Mouse (Mus musculus) R1 (cell line): ENCODE measurements at regions not wholly inside any gene's neighbourhood (a gene's known extent, or its start where the extent isn't known, plus 50 kb on each side); places are given as distances from the start of the nearest gene placed in this dataset.
"Not testable (repeated sequence)": the region's sequence is repeated elsewhere in the genome, so short reads cannot be mapped to it uniquely, and the experiment has no call there.

Experiments used
- DNase-seq: peaks from one replicate; pipeline ENCODE4 v3.0.0-alpha.2; 2018; ENCODE audit warnings: low read depth, low spot score

- no peak for DNase-seq
Observed at GRCm38 (mm10) chr6:68977959-68978358, 1442.4 kb upstream of the Tacstd2 start.

- DNase-seq, result peak; percentile 19
Observed at GRCm38 (mm10) chr6:68964012-68964411, 1428.4 kb upstream of the Tacstd2 start.

DNA sequence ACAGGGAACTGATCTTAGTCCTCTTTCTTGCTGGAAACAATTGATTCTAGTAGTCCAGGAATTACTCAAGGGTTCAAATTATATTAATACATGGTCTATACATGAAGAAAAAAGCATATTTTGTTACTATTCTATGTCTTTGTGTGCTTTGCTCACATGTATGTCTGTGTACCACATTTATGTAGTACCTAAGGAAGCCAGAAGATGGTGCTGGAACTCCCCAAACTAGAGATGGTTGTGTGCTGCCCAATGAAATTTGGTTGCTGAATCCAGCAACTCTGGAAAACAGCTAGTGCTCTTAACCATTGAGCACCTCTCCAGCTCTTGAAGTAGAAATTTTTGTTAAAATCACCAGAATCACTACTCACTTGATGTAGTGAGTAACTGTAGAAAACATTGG lies 1402.5 kb upstream of the Tacstd2 start:
- peak; percentile 31 for DNase-seq

- peak; percentile 36 for DNase-seq
Observed at GRCm38 (mm10) chr6:68931860-68932259, 1396.3 kb upstream of the Tacstd2 start.

DNA sequence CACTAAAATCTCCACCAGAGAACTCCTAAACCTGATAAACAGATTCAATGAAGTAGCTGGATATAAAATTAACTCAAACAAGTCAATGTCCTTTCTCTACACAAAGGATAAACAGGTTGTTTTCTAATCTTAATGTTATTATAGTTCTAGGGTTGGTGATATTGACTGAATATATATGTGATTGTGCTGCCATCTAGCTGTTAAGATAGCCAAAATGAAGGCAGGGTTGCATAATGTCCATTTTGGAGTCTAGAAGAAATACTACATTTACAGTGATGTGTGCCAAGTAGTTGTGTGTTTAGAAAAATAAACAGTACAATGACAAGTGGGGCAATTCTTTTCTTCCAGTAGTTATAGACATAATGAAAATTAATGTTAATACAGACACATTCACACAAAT lies 1379.9 kb upstream of the Tacstd2 start:
- DNase-seq, result peak; percentile 5

DNA sequence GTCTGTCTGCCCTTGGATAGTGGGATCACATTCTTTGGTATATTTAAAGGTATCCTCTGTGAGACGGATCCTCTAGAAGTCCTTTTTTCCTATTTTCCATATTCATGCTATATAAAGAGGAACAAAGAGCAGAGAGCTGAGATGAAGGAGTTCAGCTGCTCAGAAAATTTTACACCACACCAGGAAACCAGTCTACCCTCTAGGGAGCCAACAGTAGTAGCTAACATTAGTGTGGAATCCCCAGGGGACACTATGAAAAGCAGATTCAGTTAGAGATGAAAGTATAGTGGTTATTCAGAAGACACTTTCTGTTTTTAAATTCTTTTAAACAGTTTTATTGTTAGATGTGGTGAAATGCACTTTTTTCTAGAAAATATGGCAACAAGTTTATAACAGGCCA lies 1348.5 kb upstream of the Tacstd2 start:
- no peak for DNase-seq

DNA sequence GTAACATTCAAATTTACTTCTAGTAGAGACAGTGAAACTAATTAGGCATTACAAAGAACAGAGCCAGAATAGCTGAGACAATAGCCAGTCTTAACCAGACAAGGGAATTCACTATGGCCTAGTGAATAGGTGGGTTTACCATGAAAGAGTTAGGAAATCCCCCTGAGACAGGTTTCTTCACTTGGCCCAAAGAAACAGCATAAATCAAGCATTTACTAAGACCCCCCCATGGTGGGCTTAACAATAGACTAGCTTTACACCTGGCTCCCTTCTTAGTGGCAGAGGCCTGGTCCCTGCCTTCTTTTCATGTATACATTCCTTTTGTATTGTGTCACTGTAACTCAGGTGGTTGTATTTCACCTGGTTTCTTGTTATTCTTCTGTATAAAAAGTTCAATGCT lies 1317.2 kb upstream of the Tacstd2 start:
- peak; percentile 98 for DNase-seq

GRCm38 (mm10) chr6:68852286-68852685 lies 1316.7 kb upstream of the Tacstd2 start:
- peak; percentile 79 for DNase-seq

GRCm38 (mm10) chr6:68835186-68835585 lies 1299.6 kb upstream of the Tacstd2 start:
- no peak for DNase-seq

- DNase-seq, result no peak
Observed at GRCm38 (mm10) chr6:68834633-68835032, 1299.0 kb upstream of the Tacstd2 start.

- not testable (repeated sequence) for DNase-seq
Observed at GRCm38 (mm10) chr6:68828460-68828859, 1292.9 kb upstream of the Tacstd2 start.

- DNase-seq, result peak; percentile 90
Observed at GRCm38 (mm10) chr6:68813346-68813745, 1277.8 kb upstream of the Tacstd2 start.

GRCm38 (mm10) chr6:68799205-68799604 lies 1263.6 kb upstream of the Tacstd2 start:
- peak; percentile 66 for DNase-seq

DNA sequence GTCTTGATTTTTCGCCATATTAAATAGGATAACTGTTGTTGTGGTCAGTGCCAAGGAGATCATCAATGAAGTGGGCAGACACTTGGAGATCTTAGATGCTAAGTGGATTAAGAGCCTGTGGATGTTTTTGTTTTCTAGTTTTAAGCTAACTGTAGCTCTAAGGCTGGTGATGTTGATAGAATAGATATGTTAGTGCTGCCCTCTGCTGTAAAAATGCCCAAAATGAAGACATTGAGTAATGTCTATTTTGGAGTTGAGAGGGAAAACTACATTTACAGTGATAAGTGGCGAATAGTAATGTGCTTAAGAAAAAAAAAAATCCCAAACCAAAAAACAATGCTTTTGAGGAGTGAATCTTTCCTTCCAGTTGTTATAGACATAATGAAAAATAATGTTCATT lies 1235.9 kb upstream of the Tacstd2 start:
- DNase-seq, result no peak

- no peak for DNase-seq
Observed at GRCm38 (mm10) chr6:68750451-68750850, 1214.9 kb upstream of the Tacstd2 start.

- no peak for DNase-seq
Observed at GRCm38 (mm10) chr6:68749699-68750098, 1214.1 kb upstream of the Tacstd2 start.

GRCm38 (mm10) chr6:68738573-68738972 lies 1203.0 kb upstream of the Tacstd2 start:
- DNase-seq, result no peak

DNA sequence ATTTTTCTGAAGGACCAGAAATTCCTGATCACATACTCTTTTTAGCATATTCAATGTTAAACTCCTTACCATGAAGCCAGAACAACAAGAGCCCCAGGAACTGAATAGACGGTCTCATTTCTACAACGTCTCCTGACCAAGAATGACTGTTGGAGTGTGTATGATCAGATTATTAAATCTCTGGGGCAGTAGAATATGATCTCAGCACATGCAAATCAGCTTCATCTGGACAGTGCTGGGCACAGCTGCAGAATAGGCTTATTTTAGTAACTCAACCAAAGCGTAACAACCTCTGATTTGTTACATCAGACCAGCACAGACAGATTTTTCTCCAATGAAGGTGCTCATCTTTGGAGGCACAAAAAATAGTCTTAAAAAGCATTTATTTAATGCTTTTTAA lies 1201.1 kb upstream of the Tacstd2 start:
- DNase-seq, result no peak

GRCm38 (mm10) chr6:68736068-68736467 lies 1200.5 kb upstream of the Tacstd2 start:
- no peak for DNase-seq

DNA sequence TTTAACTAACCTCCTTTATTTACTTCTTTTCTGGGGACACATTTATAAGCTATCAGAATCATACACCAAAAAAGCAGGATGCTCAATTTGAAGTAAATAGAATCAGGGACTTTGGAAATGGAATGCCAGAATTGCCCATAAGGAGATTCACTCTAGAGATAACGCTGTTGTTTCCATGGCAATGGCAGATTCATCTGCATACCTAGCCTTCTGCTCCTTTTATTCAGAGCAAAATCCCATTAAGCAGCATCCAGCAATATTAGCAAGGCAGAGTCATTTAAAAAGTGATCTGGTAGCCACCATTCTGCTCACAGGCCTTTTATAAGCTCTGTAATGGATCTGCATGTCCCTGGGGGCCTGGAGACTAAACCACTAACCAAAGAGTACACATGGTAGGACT lies 1175.5 kb upstream of the Tacstd2 start:
- DNase-seq, result not testable (repeated sequence)

GRCm38 (mm10) chr6:68704291-68704800 lies 1168.8 kb upstream of the Tacstd2 start:
- not testable (repeated sequence) for DNase-seq

- not testable (repeated sequence) for DNase-seq
Observed at GRCm38 (mm10) chr6:68680792-68681110, 1145.2 kb upstream of the Tacstd2 start.

DNA sequence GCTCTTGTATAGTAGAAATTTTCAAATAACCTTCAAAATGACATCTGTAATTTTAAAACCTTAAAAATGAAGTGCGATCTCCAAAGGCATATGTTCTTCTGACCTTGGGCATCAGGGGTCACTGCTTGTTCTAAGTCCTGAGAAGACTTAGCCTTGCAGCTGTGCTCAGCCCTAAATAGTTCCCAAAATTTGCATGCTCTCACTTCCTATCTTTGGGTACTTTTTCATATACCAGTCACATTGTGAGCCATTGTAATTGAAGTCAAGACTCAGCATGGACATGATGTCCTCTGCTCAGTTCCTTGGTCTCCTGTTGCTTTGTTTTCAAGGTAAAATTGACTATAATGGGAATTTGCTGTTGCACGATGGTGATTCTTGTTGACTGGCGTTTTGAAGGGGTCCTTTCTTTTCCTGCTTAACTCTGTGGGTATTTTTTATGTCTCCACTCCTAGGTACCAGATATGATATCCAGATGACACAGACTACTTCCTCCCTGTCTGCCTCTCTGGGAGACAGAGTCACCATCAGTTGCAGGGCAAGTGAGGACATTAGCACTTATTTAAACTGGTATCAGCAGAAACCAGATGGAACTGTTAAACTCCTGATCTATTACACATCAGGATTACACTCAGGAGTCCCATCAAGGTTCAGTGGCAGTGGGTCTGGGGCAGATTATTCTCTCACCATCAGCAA lies 1144.6 kb upstream of the Tacstd2 start:
- no peak for DNase-seq

- peak; percentile 63 for DNase-seq
Observed at GRCm38 (mm10) chr6:68668433-68668832, 1132.8 kb upstream of the Tacstd2 start.
